Mouse (Mus musculus) ES-E14 (cell line): ENCODE measurements around the gene Msn. TPM values are rescaled to one million over a fixed set of nuclear protein-coding genes. Genes with fewer than 3 reads are reported as not detected.

Source experiments
- DNase-seq: peaks from one replicate; pipeline ENCODE4 v3.0.0-alpha.2; 2013; ENCODE audit warnings: low read depth, low spot score
- H3K27ac ChIP-seq: 2 replicates; pipeline ENCODE4 v1.5.1; 2012; ENCODE audit warnings: low read depth, mild to moderate bottlenecking, low read length, moderate library complexity, mixed read lengths; ENCODE audit not compliant: poor library complexity, insufficient read depth, severe bottlenecking
- H3K36me3 ChIP-seq: 2 replicates; pipeline ENCODE4 v1.6.1; 2012; ENCODE audit warnings: mild to moderate bottlenecking, low read length, moderate library complexity, mixed read lengths; ENCODE audit not compliant: control insufficient read depth, poor library complexity, insufficient read depth, severe bottlenecking
- H3K4me1 ChIP-seq, 2 experiments: fragments of 150-350 bp in 1 of 2; sonication (generic) in 1 of 2; 2 replicates each; pipeline ENCODE4 v1.6.1; 2012; ENCODE audit warnings: low read length in 2 of 2, mild to moderate bottlenecking in 1 of 2, mixed read lengths in 1 of 2; ENCODE audit not compliant: control insufficient read depth in 2 of 2, insufficient read depth in 2 of 2, poor library complexity in 1 of 2
- H3K4me3 ChIP-seq, 2 experiments: fragments of 150-350 bp in 1 of 2; sonication (generic) in 1 of 2; 2 replicates each; pipeline ENCODE4 v1.5.1; 2012; ENCODE audit warnings: low read length in 2 of 2, low read depth in 1 of 2, mild to moderate bottlenecking in 1 of 2, mixed read lengths in 1 of 2; ENCODE audit not compliant: insufficient read depth in 1 of 2, poor library complexity in 1 of 2, severe bottlenecking in 1 of 2
- H3K9ac ChIP-seq: 2 replicates; pipeline ENCODE4 v1.6.1; 2012; ENCODE audit warnings: low read depth, mild to moderate bottlenecking, low read length, mixed read lengths; ENCODE audit not compliant: poor library complexity, insufficient read depth, severe bottlenecking
- H3K9me3 ChIP-seq: fragments of 150-350 bp; sonication (generic); 2 replicates; pipeline ENCODE4 v1.6.1; 2012; ENCODE audit warnings: low read depth, mild to moderate bottlenecking, low read length; ENCODE audit not compliant: control insufficient read depth, insufficient read depth
- CHD2 ChIP-seq: IDR thresholded peaks from 2 replicates; pipeline ENCODE4 v1.6.1; 2014; ENCODE audit warnings: mild to moderate bottlenecking, low read depth, low read length, inconsistent platforms
- HCFC1 ChIP-seq: IDR thresholded peaks from 2 replicates; pipeline ENCODE4 v1.6.1; 2012; ENCODE audit warnings: low read length, inconsistent platforms, borderline replicate concordance; ENCODE audit not compliant: insufficient read depth
- MAFK ChIP-seq: IDR thresholded peaks from 2 replicates; pipeline ENCODE4 v1.6.1; 2014; ENCODE audit warnings: mild to moderate bottlenecking, low read depth, low read length, inconsistent platforms; ENCODE audit not compliant: insufficient read depth
- ZC3H11A ChIP-seq: IDR thresholded peaks from 2 replicates; pipeline ENCODE4 v1.6.1; 2012; ENCODE audit warnings: low read depth, mild to moderate bottlenecking, inconsistent platforms, low read length, borderline replicate concordance
- ZNF384 ChIP-seq: IDR thresholded peaks from 2 replicates; pipeline ENCODE4 v1.6.1; 2012; ENCODE audit warnings: low read depth, low read length, inconsistent platforms
- in situ Hi-C, 2 experiments: fragments of 600-800 bp; cut with MboI; formaldehyde crosslinking; loops; one replicate each; pipeline ENCODE4 v1.15.1; 2025; ENCODE audit warnings: low sequenced_read_pairs in 2 of 2, inconsistent platforms in 1 of 2; ENCODE audit not compliant: unreplicated experiment in 2 of 2
- total RNA-seq: library from RNA; depleted of rRNA; stranded (reverse); fragments of 300-350 nt; gene quantifications from 2 replicates; pipeline ENCODE4 v1.2.3, GENCODE M21; 2012

The Msn gene
- total RNA-seq, 1 experiment = 43.1 TPM

GRCm38 (mm10) chrX:96126803-96127202, 31.0 kb downstream of the Msn start:
- Histone ChIP-seq H3K4me3 (no peak overlapping the region), H3K4me1 (peaks cover 0 to 3% of the 10 kb centered on the region in 2 experiments; a peak in 1 of 4 replicates), H3K9ac (no peak overlapping the region), H3K36me3 (no peaks in the 10 kb centered on the region), H3K27ac (no peak overlapping the region), H3K9me3 (no peaks in the 10 kb centered on the region)
- TF ChIP-seq HCFC1 (no peak), CHD2 (no peak), ZC3H11A (no peak), MAFK (no peak), ZNF384 (no peak)
- in situ Hi-C loops = loop anchor here in 1 of 2 experiments (25.0 kb wide), 1 partner anchor 1235 kb away; no protein-coding TSS in a partner anchor
- no peak for DNase-seq

- Histone ChIP-seq H3K4me3 (no peak overlapping the region), H3K9me3 (no peaks in the 10 kb centered on the region), H3K9ac (peak overlapping the region; percentile 20; the same call in 1 of the 2 replicates), H3K27ac (peak overlapping the region; percentile 56; the same call in 1 of the 2 replicates), H3K4me1 (peaks cover 0 to 4% of the 10 kb centered on the region in 2 experiments; a peak in 2 of 4 replicates), H3K36me3 (no peaks in the 10 kb centered on the region)
- in situ Hi-C loops = loop anchor here in 1 of 2 experiments (25.0 kb wide), 1 partner anchor 1232 kb away; no protein-coding TSS in a partner anchor
- no peak for TF ChIP-seq MAFK
- no peak for TF ChIP-seq CHD2
- no peak for TF ChIP-seq ZC3H11A
- TF ChIP-seq ZNF384 = no peak
- TF ChIP-seq HCFC1 = no peak
- no peak for DNase-seq
These were observed 34.3 kb downstream of the Msn start for GRCm38 (mm10) chrX:96130139-96130538.

GRCm38 (mm10) chrX:96130663-96131062, 34.8 kb downstream of the Msn start:
- no peak for DNase-seq
- in situ Hi-C loops = loop anchor here in 1 of 2 experiments (25.0 kb wide), 1 partner anchor 1232 kb away; no protein-coding TSS in a partner anchor
- peak overlapping the region; percentile 56; the same call in 1 of the 2 replicates for H3K27ac ChIP-seq
- H3K9me3 ChIP-seq = no peaks in the 10 kb centered on the region
- no peaks in the 10 kb centered on the region for H3K36me3 ChIP-seq
- H3K9ac ChIP-seq = no peak overlapping the region
- H3K4me3 ChIP-seq = no peak overlapping the region
- TF ChIP-seq MAFK (no peak), HCFC1 (no peak), ZNF384 (no peak), CHD2 (no peak), ZC3H11A (no peak)
- peaks cover 0 to 4% of the 10 kb centered on the region in 2 experiments; a peak in 2 of 4 replicates for H3K4me1 ChIP-seq

- in situ Hi-C loops = loop anchor here in 1 of 2 experiments (25.0 kb wide), 1 partner anchor 1229 kb away; no protein-coding TSS in a partner anchor
- no peak overlapping the region for H3K9ac ChIP-seq
These were observed 37.4 kb downstream of the Msn start for GRCm38 (mm10) chrX:96133260-96133659.

More at GRCm38 (mm10) chrX:96133260-96133659, 37.4 kb downstream of the Msn start:
- Histone ChIP-seq H3K9me3 (no peaks in the 10 kb centered on the region), H3K27ac (no peak overlapping the region), H3K4me3 (no peak overlapping the region), H3K36me3 (no peaks in the 10 kb centered on the region), H3K4me1 (peaks cover 0 to 4% of the 10 kb centered on the region in 2 experiments; a peak in 2 of 4 replicates)
- no peak for DNase-seq
- TF ChIP-seq MAFK = no peak
- TF ChIP-seq CHD2 = no peak
- TF ChIP-seq HCFC1 = no peak
- TF ChIP-seq ZC3H11A = no peak
- no peak for TF ChIP-seq ZNF384
